Mouse (Mus musculus): ENCODE measurements around the gene Ddb1. TPM values are rescaled to one million over a fixed set of nuclear protein-coding genes. Genes with fewer than 3 reads are reported as not detected.

The Ddb1 gene
- polyA plus RNA-seq, 1 experiment from 2014 or later, result 393 TPM

DNA sequence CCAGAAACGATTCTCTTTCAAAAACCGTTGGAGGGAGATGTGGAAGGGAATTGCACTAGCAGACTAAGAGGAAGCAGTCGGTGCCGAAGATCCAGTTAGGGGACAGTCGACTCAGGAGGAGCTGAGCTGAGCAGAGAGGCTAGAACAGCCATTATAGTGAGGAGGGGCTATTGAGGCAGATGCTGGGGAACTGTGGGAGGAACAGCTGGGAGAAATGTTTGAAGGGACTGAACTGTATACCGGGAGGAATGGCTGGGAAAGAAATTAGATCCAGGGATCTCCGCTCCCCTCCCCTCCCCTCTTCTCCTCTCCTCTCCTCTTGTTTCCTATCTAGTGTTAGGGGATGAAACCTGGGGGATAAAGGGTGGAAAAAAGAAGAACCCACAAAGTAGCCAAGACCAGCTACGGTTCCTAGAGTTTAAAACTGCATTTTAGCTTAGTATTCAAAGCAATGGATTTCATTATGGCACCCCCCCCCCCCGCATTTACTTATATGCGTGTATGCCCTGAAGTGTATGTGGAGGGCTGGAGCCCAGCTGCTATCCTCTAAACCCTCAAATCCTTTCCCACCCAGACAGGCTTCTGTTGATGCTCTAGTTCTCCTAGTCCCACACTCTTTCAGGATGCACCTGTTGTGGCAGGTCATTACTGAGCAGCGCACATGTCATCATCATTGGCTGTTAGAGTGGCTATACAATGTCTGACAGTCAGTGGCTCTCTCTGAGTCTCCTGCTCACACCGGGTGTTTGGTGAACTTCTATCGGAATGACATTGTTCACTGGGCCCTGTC lies 35.7 kb downstream of the Ddb1 start:
- Histone ChIP-seq H3K36me3 (ENCODE audit: control insufficient read depth, insufficient read depth, low read length) (no peaks in the 10 kb centered on the region), H3K4me3 (ENCODE audit: low read depth, low read length) (no peak overlapping the region), H3K4me2 (no peak overlapping the region), H3K27me3 (ENCODE audit: control insufficient read depth, insufficient read depth, low read length) (no peaks in the 10 kb centered on the region), H3K9ac (ENCODE audit: low read length) (no peak overlapping the region), H3K4me1 (ENCODE audit: control insufficient read depth, insufficient read depth, low read length) (no peaks in the 10 kb centered on the region), H3K27ac (ENCODE audit: low read depth, low read length) (no peak overlapping the region), H3K9me3 (ENCODE audit: control insufficient read depth, low read length) (no peaks in the 10 kb centered on the region)
- WGBS, result 49% methylated on average over 13 of the region's 13 CpGs
- DNase-seq (ENCODE audit: low spot score, missing footprints), result no peak
- ATAC-seq (ENCODE audit: low FRiP score), result no peak

DNA sequence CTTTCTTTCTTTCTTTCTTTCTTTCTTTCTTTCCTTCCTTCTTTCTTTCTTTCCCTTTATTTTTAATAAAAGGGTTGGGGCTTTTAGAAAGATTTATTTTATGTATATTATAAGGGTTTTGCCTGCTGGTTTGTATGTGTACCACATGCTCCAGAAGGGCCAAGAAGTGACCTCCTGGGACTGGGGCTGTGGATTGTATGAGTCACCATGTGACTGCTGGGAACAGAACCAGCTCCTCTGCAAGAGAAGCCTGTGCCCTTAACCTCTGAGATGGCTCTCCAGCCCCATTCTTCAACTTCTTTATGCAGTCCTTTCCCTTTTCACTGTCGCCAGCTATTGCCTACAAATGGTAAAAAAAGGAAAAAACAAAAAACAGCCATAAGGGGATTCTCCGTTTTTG lies 40.5 kb downstream of the Ddb1 start:
- DNase-seq (ENCODE audit: low spot score, missing footprints) (no peak), ATAC-seq (ENCODE audit: low FRiP score) (no peak)
- H3K4me2 ChIP-seq, result no peak overlapping the region
- H3K9me3 ChIP-seq (ENCODE audit: control insufficient read depth, low read length), result no peaks in the 10 kb centered on the region
- WGBS, result 84% methylated on average over 2 of the region's 2 CpGs
- no peak overlapping the region for H3K4me3 ChIP-seq (ENCODE audit: low read depth, low read length)
- H3K27me3 ChIP-seq (ENCODE audit: control insufficient read depth, insufficient read depth, low read length), result no peaks in the 10 kb centered on the region
- H3K36me3 ChIP-seq (ENCODE audit: control insufficient read depth, insufficient read depth, low read length), result no peaks in the 10 kb centered on the region
- no peaks in the 10 kb centered on the region for H3K4me1 ChIP-seq (ENCODE audit: control insufficient read depth, insufficient read depth, low read length)
- H3K27ac ChIP-seq (ENCODE audit: low read depth, low read length), result no peak overlapping the region
- no peak overlapping the region for H3K9ac ChIP-seq (ENCODE audit: low read length)

DNA sequence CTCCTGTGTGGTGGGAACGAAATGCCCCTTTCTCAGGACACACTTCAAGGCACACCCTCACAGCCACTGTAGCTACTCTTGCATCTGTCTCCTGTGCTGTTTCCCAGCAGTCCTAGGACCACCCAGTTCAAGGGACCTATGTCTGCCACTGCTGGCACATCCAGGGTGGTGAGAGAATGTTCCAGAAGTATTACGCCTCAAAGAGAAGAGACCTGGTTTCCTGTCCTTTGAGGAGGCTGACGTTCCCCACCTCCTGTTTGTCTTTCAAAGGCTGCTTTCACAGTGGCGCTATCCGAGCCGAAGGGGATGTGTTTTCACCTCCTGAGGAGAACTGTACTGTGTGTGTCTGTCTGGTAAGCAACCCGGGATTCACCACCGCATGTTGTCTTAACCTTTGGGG lies 43.0 kb downstream of the Ddb1 start:
- no peak for ATAC-seq (ENCODE audit: low FRiP score)

DNA sequence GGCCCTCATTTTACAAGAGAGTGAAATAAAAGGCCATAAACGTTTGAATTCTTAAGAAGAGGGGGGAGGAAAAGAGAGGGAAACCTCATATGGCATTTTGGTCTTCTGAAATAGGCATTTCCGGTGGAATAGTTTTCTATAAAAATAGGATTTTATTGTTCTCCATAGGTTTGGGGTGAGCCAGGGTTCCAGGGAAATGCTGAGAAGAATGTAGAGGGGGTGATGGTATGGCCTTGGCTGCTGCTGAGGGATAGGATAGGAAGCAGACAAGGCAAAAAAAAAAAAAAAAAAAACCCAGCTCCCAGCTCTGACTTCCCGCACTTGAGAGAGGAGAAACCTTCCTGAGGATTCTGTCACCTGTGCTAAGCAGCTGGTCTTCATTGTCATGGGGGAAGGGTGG lies 50.9 kb downstream of the Ddb1 start:
- whole genome bisulfite sequencing, result 68% methylated on average over 3 of the region's 3 CpGs
- H3K27me3 ChIP-seq (ENCODE audit: control insufficient read depth, insufficient read depth, low read length), result no peaks in the 10 kb centered on the region
- ATAC-seq (ENCODE audit: low FRiP score), result no peak

More for the DNA sequence above, 43.0 kb downstream of the Ddb1 start:
- Histone ChIP-seq H3K9me3 (ENCODE audit: control insufficient read depth, low read length) (no peaks in the 10 kb centered on the region), H3K9ac (ENCODE audit: low read length) (no peak overlapping the region), H3K27ac (ENCODE audit: low read depth, low read length) (no peak overlapping the region), H3K27me3 (ENCODE audit: control insufficient read depth, insufficient read depth, low read length) (no peaks in the 10 kb centered on the region), H3K4me3 (ENCODE audit: low read depth, low read length) (no peak overlapping the region), H3K4me2 (no peak overlapping the region), H3K4me1 (ENCODE audit: control insufficient read depth, insufficient read depth, low read length) (no peaks in the 10 kb centered on the region), H3K36me3 (ENCODE audit: control insufficient read depth, insufficient read depth, low read length) (no peaks in the 10 kb centered on the region)
- WGBS, result 79% methylated on average over 8 of the region's 8 CpGs
- no peak for DNase-seq (ENCODE audit: low spot score, missing footprints)

DNA sequence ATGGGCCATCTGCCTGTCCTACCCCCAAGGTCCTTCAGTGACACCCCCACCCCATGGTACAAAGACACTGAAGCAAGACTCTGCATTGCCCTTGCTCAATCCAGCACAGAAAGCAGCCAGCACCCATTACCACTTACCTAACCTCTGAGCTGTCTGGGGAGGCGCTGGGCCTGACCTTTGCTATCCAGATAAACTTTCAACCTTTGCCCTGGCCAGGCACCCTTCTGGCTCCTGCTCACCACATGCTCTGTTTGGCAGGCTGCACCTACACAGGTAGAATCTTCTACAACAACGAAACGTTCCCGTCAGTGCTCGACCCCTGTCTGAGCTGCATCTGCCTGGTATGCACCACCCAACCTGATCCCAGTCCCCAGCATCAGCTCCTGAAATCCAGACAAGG lies 52.6 kb downstream of the Ddb1 start:
- no peaks in the 10 kb centered on the region for H3K27me3 ChIP-seq (ENCODE audit: control insufficient read depth, insufficient read depth, low read length)
- no peaks in the 10 kb centered on the region for H3K36me3 ChIP-seq (ENCODE audit: control insufficient read depth, insufficient read depth, low read length)
- no peak overlapping the region for H3K9ac ChIP-seq (ENCODE audit: low read length)
- H3K4me2 ChIP-seq, result no peak overlapping the region
- H3K4me3 ChIP-seq (ENCODE audit: low read depth, low read length), result no peak overlapping the region
- 89% methylated on average over 5 of the region's 5 CpGs for WGBS
- H3K27ac ChIP-seq (ENCODE audit: low read depth, low read length), result no peak overlapping the region
- ATAC-seq (ENCODE audit: low FRiP score), result no peak
- no peaks in the 10 kb centered on the region for H3K4me1 ChIP-seq (ENCODE audit: control insufficient read depth, insufficient read depth, low read length)
- no peaks in the 10 kb centered on the region for H3K9me3 ChIP-seq (ENCODE audit: control insufficient read depth, low read length)
- no peak for DNase-seq (ENCODE audit: low spot score, missing footprints)

More for the DNA sequence above, 50.9 kb downstream of the Ddb1 start:
- H3K4me3 ChIP-seq (ENCODE audit: low read depth, low read length), result no peak overlapping the region
- DNase-seq (ENCODE audit: low spot score, missing footprints), result no peak
- no peak overlapping the region for H3K9ac ChIP-seq (ENCODE audit: low read length)
- H3K9me3 ChIP-seq (ENCODE audit: control insufficient read depth, low read length), result no peaks in the 10 kb centered on the region
- H3K36me3 ChIP-seq (ENCODE audit: control insufficient read depth, insufficient read depth, low read length), result no peaks in the 10 kb centered on the region
- no peaks in the 10 kb centered on the region for H3K4me1 ChIP-seq (ENCODE audit: control insufficient read depth, insufficient read depth, low read length)
- no peak overlapping the region for H3K4me2 ChIP-seq
- no peak overlapping the region for H3K27ac ChIP-seq (ENCODE audit: low read depth, low read length)

DNA sequence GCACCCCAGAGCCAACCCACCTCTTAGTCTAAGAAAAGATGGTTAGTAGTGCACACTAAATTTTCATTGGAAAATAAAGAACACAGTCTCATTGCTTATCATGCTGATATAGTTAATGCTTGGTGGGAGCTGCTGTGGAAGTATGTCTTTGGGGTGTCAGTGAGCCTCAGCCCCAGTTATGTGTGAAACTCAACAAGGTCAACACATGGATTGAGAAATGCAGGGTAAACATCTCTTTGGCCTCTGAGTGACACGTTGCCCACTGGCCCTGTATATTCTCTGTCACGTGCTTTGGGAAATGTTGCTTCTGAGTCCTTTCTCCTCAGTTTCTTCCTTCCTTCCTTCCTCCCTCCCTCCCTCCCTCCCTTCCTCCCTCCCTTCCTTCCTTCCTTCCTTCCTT lies 53.3 kb downstream of the Ddb1 start:
- WGBS, result 86% methylated on average over 2 of the region's 2 CpGs
- no peak overlapping the region for H3K9ac ChIP-seq (ENCODE audit: low read length)
- no peak overlapping the region for H3K27ac ChIP-seq (ENCODE audit: low read depth, low read length)

DNA sequence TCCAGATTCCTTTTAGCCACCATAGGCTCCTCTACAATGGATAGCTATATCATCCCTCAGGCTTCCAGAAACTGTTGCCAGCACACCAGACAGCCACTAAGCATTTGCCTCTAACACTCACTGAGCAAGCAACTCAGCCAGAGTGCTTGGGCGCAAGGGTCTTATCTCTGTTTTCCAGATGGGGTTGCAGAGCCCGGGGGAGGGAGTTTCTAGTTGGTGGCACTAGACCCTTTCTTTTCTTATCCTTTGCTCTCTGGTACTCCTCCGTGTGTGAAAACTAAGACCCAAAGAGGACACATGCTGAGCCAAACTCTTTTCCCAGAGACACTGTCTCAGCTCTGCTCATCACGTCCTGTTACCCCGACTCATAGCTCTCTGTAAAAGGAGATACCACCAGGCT lies 56.2 kb downstream of the Ddb1 start:
- ATAC-seq (ENCODE audit: low FRiP score) (no peak), DNase-seq (ENCODE audit: low spot score, missing footprints) (no peak)
- Histone ChIP-seq H3K36me3 (ENCODE audit: control insufficient read depth, insufficient read depth, low read length) (no peaks in the 10 kb centered on the region), H3K27me3 (ENCODE audit: control insufficient read depth, insufficient read depth, low read length) (no peaks in the 10 kb centered on the region), H3K4me1 (ENCODE audit: control insufficient read depth, insufficient read depth, low read length) (no peaks in the 10 kb centered on the region), H3K27ac (ENCODE audit: low read depth, low read length) (no peak overlapping the region), H3K4me3 (ENCODE audit: low read depth, low read length) (no peak overlapping the region), H3K9me3 (ENCODE audit: control insufficient read depth, low read length) (no peaks in the 10 kb centered on the region), H3K4me2 (no peak overlapping the region), H3K9ac (ENCODE audit: low read length) (no peak overlapping the region)
- 78% methylated on average over 5 of the region's 5 CpGs for WGBS

More for the DNA sequence above, 53.3 kb downstream of the Ddb1 start:
- no peaks in the 10 kb centered on the region for H3K27me3 ChIP-seq (ENCODE audit: control insufficient read depth, insufficient read depth, low read length)
- no peak overlapping the region for H3K4me2 ChIP-seq
- no peak overlapping the region for H3K4me3 ChIP-seq (ENCODE audit: low read depth, low read length)
- H3K36me3 ChIP-seq (ENCODE audit: control insufficient read depth, insufficient read depth, low read length), result no peaks in the 10 kb centered on the region
- ATAC-seq (ENCODE audit: low FRiP score) (no peak), DNase-seq (ENCODE audit: low spot score, missing footprints) (no peak)
- H3K9me3 ChIP-seq (ENCODE audit: control insufficient read depth, low read length), result no peaks in the 10 kb centered on the region
- no peaks in the 10 kb centered on the region for H3K4me1 ChIP-seq (ENCODE audit: control insufficient read depth, insufficient read depth, low read length)

DNA sequence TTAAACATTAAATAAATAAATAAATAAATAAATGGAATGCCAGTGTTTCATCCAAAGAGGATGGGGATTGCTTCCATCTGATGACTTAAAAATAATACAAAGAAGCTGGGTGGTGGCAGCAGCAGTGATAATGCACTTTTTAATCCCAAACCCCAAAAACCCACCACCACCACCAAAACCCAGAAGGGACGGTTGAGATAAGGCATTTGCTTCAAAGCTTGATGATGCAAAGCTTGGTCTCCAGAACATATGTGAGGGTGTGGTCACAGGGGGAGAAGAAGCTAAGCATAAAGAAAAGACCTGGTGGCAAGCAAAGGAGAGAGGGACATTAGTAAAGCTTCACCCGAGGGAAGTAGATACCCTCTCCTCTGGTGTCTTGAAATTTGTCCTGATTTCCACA lies 56.8 kb downstream of the Ddb1 start:
- Histone ChIP-seq H3K4me3 (ENCODE audit: low read depth, low read length) (no peak overlapping the region), H3K9ac (ENCODE audit: low read length) (no peak overlapping the region), H3K9me3 (ENCODE audit: control insufficient read depth, low read length) (no peaks in the 10 kb centered on the region), H3K27ac (ENCODE audit: low read depth, low read length) (no peak overlapping the region), H3K4me2 (no peak overlapping the region), H3K36me3 (ENCODE audit: control insufficient read depth, insufficient read depth, low read length) (no peaks in the 10 kb centered on the region), H3K4me1 (ENCODE audit: control insufficient read depth, insufficient read depth, low read length) (no peaks in the 10 kb centered on the region), H3K27me3 (ENCODE audit: control insufficient read depth, insufficient read depth, low read length) (no peaks in the 10 kb centered on the region)
- DNase-seq (ENCODE audit: low spot score, missing footprints) (no peak), ATAC-seq (ENCODE audit: low FRiP score) (no peak)
- WGBS, result 87% methylated on average over 2 of the region's 2 CpGs

DNA sequence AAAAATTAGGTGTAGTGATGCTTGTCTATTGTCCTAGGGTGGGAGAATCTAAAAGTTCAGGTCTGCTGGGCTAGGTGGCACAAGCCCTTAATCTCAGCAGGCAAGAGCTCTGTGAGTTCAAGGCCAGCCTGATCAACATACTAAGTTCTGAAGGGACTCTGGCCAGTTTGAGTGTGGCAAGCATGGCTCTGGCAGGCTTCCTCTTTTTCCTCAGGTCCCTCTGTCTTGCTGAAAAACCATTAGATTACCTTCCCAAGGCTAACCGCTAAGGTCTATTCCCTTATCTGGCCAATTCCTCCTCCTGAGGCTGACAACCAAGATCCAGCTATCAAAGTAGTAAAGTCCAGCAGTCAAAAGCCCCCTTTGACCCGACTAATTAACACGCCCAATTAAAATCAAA lies 57.5 kb downstream of the Ddb1 start:
- Histone ChIP-seq H3K27ac (ENCODE audit: low read depth, low read length) (no peak overlapping the region), H3K4me2 (no peak overlapping the region), H3K9me3 (ENCODE audit: control insufficient read depth, low read length) (no peaks in the 10 kb centered on the region), H3K9ac (ENCODE audit: low read length) (no peak overlapping the region), H3K27me3 (ENCODE audit: control insufficient read depth, insufficient read depth, low read length) (no peaks in the 10 kb centered on the region), H3K4me1 (ENCODE audit: control insufficient read depth, insufficient read depth, low read length) (no peaks in the 10 kb centered on the region), H3K36me3 (ENCODE audit: control insufficient read depth, insufficient read depth, low read length) (no peaks in the 10 kb centered on the region), H3K4me3 (ENCODE audit: low read depth, low read length) (no peak overlapping the region)
- 90% methylated on average over 3 of the region's 3 CpGs for WGBS
- ATAC-seq (ENCODE audit: low FRiP score) (no peak), DNase-seq (ENCODE audit: low spot score, missing footprints) (no peak)

Measured in midbrain, embryonic 11.5 days (tissue).